Mouse (Mus musculus): ENCODE measurements around the gene Zcchc8.

DNA sequence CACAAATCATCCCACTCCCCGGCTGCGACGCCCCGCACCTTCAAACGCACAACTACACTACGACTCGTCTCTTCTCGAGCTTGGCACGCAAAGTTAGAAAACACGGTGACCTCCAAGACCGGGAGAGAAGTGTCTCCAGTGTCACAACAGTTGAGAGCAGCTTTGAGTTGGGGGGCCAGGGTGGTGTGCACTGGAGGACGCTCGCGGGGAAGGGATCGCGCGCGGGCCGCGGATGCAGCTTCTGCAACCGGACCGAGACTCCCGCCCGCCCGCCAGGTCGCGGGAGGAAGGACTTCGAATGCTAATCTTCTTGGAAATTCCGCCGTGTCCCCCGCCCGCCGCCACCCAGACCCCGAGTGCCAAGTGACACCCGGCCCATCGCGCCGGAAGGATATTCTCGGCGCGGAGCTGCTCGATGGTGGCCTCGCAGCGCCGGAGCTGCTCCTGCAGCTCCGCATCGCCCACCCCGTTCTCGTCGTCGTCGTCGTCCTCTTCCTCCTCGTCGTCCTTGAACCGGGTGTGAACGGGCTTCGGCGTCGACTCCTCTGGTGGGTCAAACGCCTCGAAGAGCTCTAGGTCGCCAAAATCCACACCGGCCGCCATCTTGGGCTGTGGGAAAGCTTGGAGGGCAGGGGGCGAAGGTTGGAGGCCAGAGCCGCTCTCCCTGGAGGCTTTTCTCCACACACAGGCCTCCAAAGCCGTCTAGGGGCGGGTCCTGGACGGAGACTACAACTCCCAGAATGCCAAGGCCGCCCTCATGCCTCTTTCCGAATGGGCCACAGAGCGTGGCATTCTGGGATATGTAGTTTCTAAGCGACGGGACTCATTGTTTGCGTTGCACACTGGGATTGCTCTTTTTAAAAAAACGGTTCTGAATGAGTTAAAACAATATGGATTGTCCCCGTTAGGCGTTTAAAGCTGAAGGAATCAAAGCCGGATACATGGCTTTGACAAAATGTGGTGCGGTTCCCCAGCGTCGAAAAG is at the start of gene Zcchc8:
- TF ChIP-seq CTCF (IDR thresholded peaks at IDR 0.05; ENCODE audit: borderline replicate concordance, insufficient read depth, low read length) (no peak), POLR2A (IDR thresholded peaks at IDR 0.05; ENCODE audit: low read depth, low read length) (peak; percentile 78)

All from embryonic fibroblast, embryonic 13.5 days (primary cell).